Mouse (Mus musculus) ES-Bruce4 (cell line): Measurements from ENCODE around the gene Tmbim1.

Experiments
- CTCF ChIP-seq: IDR thresholded peaks from one replicate; pipeline ENCODE4 v1.8.1; 2011; ENCODE audit warnings: low read depth, low read length
- EP300 ChIP-seq: IDR thresholded peaks from 2 replicates; pipeline ENCODE4 v1.6.1; 2011; ENCODE audit warnings: low read depth, low read length; ENCODE audit not compliant: insufficient read depth
- POLR2A ChIP-seq: IDR thresholded peaks from one replicate; pipeline ENCODE4 v1.8.1; 2011; ENCODE audit warnings: low read length; ENCODE audit not compliant: insufficient read depth

- TF ChIP-seq EP300 (no peak), POLR2A (no peak), CTCF (no peak)
Measured at GRCm38 (mm10) chr1:74338013-74338412, 32.6 kb upstream of the Tmbim1 start.
